Mouse (Mus musculus) heart, postnatal 14 days (tissue): ENCODE data around the gene Ckmt1. TPM values are rescaled to one million over a fixed set of nuclear protein-coding genes. Genes with fewer than 3 reads are reported as not detected.
A peak's percentile ranks its signal among the peaks of the same experiment; 100 is the strongest.
"Not testable (repeated sequence)": the region's sequence is repeated elsewhere in the genome, so short reads cannot be mapped to it uniquely, and the experiment has no call there.

Source experiments
- DNase-seq, 2 experiments: peaks; one replicate each; pipeline ENCODE4 v3.0.0; 2021 to 2022
- intact Hi-C: fragments of 180-260 bp; cut with DNase I; formaldehyde crosslinking; loops from one replicate; pipeline ENCODE4 v1.15.1; 2025
- long read RNA-seq, 2 experiments: library from polyadenylated mRNA; stranded (forward); transcript quantifications; one replicate each; pipeline ENCODE4 v2.0.0; 2021
- total RNA-seq, 2 experiments: library from RNA; stranded (reverse); gene quantifications; 2 replicates each; pipeline ENCODE4 v1.2.3; 2021

Ckmt1 gene
- 1 to 10 TPM; 1.3 to 1.6 TPM for total RNA-seq
- long read RNA-seq, experiment 1, partial matches to known transcripts: 0 of 2 reads
- long read RNA-seq, experiment 1, other reads (novel, unspliced or antisense): 0 of 2 reads
- long read RNA-seq, experiment 2, partial matches to known transcripts: 0 of 1 reads
- long read RNA-seq, experiment 2, other reads (novel, unspliced or antisense): 0 of 1 reads

DNA sequence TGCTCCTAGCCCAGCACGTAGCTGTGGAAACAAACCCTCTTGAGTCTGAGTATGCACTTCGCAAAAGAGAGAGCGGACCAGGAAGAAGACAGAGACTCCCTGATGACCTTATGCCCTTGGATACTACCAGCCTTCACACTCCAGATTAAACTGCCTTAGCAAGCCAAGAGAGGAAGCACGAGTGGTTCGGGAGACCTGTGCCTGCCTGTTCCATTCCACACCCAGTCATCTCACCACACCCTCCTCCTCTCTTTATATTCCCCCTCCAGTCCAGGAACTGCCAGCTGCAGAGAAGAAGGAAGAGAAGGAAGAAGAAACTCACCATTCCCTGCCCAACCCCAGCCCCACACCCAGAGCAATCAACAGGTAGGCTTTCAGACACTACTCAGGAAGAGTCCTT, at the start of gene Ckmt1:
TSS of gene Ckmt1 (plus strand) at position 221 of the 400 bp plus-strand sequence.
- DNase-seq: no peak
- intact Hi-C loops: no loop called here

DNA sequence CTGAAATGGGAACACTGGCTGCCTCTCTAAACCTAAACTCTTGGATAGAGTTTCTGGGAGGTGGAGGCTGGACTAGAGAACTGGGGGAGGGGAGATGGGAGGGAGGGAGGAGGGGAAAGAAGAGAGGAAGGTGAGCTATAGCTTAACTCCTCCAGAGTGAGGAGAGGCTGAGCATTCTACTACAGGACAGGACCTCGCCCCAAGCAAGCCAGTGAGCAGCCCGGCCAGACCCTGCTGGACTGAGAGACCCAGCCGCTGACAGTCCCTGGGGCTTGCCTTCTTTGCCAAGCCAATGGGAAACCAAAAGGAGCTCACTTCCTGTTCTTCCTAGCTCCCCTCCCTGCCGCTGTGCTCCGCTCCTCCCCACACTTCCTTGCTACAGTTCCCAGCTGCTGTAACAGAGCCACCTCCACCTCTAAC, 48.5 kb upstream of the Ckmt1 start:
- intact Hi-C loops: no loop called here
- DNase-seq: peak; percentile 55 to 63

DNA sequence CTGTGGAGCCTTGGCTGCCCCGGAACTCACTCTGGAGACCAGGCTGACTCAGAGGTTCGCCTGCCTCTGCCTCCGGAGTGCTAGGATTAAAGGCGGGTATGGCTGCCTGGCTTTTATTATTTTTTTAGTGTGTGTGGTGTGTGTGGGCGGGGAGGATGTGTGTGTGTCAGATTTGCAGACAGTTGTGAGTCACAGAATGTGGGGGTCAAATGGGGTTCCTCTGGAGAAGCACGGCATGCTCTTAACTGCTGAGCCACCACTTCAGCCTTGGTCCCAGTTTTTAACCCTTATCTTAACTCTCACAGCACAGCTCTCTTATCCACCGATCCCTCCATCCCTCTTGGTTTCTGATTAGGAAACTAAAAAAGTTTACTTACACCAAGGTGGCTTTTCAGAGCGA, 41.2 kb upstream of the Ckmt1 start:
- intact Hi-C loops: no loop called here
- no peak for DNase-seq

GRCm38 (mm10) chr2:121323041-121323440, 34.5 kb upstream of the Ckmt1 start:
- DNase-seq: no peak
- intact Hi-C loops: no loop called here

- intact Hi-C loops: no loop called here
Observed at GRCm38 (mm10) chr2:121323693-121324470, 33.6 kb upstream of the Ckmt1 start.

DNA sequence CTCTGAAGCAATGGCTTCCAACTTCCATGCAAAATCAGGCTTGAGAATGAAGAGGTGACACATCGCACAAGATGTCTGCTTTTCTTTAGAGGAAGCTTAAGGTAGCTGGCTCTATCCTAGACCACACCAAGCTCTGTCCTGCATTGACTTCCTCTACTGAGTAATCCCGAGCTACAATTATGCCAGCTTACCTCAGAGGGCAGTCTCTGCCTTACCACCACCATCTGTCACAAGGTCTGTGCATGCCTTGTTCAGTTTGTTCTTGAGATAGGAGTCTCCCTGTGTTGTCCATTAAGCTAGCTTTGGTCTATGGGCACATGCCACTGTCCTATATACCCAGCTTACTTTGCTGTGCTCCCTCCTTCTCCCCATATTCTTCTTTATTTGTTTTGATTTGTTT, 28.0 kb upstream of the Ckmt1 start:
- no peak for DNase-seq
- intact Hi-C loops: no loop called here

More at GRCm38 (mm10) chr2:121323693-121324470, 33.6 kb upstream of the Ckmt1 start:
- no peak for DNase-seq

- no peak for DNase-seq
- intact Hi-C loops: no loop called here
Observed at GRCm38 (mm10) chr2:121339057-121339456, 18.5 kb upstream of the Ckmt1 start.

- DNase-seq: peak in 1 of 2 experiments; percentile 9
- intact Hi-C loops: loop anchor here (5.0 kb wide), 1 partner anchor 81 kb away; the partner anchor contains the start of gene Trp53bp1
Observed at GRCm38 (mm10) chr2:121353156-121353555, 4.4 kb upstream of the Ckmt1 start.

DNA sequence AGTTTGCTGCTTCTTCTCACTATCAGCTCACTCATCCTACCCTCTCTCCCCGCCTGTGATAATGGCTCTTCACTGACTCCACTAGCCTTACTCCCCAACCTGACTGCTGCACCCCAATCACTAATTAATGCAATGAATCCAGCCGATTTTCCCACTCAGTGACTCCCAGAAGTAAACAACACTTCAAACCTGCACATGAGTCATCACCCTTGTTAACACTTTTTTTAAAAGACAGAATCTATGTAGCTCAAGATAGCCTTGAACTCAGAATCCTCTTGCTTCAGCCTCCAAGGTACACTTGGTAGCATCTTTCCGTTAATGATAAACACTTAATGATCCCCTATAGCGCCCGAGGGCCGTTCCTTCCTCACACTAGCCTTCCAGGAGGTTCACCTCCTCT, 3.1 kb upstream of the Ckmt1 start:
- DNase-seq: no peak

DNA sequence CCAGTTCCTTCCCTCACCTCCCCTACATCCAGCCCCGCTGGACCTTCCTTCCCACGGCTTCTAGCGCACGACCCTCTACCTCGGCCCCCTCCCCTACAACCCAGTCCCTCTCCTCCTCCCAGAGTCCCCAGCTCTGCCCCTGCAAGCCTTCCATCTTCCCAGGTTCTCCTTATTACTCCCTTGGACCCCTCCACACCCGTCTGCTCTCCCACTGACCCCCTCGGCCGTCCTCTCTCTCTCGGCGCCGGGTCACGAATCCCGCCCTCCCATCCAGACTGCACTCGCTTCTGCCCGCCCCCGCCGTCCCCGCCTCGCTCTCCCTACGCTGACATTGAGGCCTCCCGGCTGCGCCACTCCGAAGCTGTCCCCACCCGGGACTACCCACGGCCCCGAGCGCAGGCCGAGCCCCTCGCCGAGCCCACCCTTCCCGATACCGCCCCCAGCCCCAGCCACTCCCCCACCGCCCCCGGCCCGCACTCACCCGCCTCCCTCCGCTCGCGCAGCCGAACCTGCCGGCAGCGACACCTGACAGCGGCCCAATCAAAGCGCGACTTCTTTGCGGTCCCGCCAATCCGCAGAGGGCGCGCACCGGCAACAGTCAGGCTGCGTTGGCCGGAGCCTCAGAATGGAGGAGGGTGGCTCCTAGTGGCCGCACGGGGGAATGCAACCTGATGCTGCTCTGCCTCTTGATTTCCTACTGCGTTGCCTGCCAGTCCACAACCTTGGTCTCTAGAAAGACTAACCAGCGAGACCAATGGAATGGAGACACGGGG, 2.5 kb upstream of the Ckmt1 start, which contains the start of gene Ppip5k1:
TSS of gene Ppip5k1 (minus strand) at position 577 of the 773 bp plus-strand sequence.
- intact Hi-C loops: loop anchor here (5.0 kb wide), 1 partner anchor 83 kb away; the partner anchor contains the start of gene Trp53bp1

More for the DNA sequence above, 3.1 kb upstream of the Ckmt1 start:
- intact Hi-C loops: loop anchor here (5.0 kb wide), 1 partner anchor 82 kb away; the partner anchor contains the start of gene Trp53bp1

GRCm38 (mm10) chr2:121357961-121358360, 447 bp downstream of the Ckmt1 start:
- intact Hi-C loops: no loop called here
- no peak for DNase-seq

More for the DNA sequence above, 2.5 kb upstream of the Ckmt1 start, which contains the start of gene Ppip5k1:
- peak; percentile 95 to 97 for DNase-seq

GRCm38 (mm10) chr2:121358381-121358780, 867 bp downstream of the Ckmt1 start:
- intact Hi-C loops: no loop called here
- peak in 1 of 2 experiments; percentile 32 for DNase-seq

- intact Hi-C loops: no loop called here
- no peak for DNase-seq
Observed at GRCm38 (mm10) chr2:121359461-121359860, 1.9 kb downstream of the Ckmt1 start.

GRCm38 (mm10) chr2:121363656-121364055, 6.1 kb downstream of the Ckmt1 start:
- intact Hi-C loops: no loop called here
- DNase-seq: no peak

GRCm38 (mm10) chr2:121368831-121369230, 11.3 kb downstream of the Ckmt1 start:
- no peak for DNase-seq
- intact Hi-C loops: no loop called here

- intact Hi-C loops: no loop called here
Observed at GRCm38 (mm10) chr2:121370921-121371320, 13.4 kb downstream of the Ckmt1 start.

GRCm38 (mm10) chr2:121372266-121372665, 14.8 kb downstream of the Ckmt1 start:
- intact Hi-C loops: no loop called here
- no peak for DNase-seq

More at GRCm38 (mm10) chr2:121370921-121371320, 13.4 kb downstream of the Ckmt1 start:
- DNase-seq: no peak

DNA sequence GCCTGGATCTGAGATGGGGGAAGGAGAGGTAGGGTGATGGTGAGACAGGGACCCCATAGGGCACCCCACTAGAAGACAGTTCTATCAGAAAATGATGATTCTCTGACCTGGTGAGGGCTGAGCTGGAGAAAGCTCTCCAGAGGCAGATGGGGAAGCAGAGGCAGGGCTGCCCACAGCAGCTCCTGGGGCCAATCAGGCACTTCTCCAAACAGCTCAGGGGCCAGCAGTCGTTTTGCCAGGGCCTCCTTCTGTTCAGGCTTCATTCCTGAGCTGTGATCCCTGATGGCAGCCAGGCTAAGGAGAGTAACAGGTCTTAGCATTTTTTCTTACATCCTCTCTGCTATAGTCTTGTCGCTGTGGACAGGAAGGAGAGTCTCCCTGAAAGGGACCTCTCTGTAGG, 17.3 kb downstream of the Ckmt1 start:
- no peak for DNase-seq
- intact Hi-C loops: no loop called here

DNA sequence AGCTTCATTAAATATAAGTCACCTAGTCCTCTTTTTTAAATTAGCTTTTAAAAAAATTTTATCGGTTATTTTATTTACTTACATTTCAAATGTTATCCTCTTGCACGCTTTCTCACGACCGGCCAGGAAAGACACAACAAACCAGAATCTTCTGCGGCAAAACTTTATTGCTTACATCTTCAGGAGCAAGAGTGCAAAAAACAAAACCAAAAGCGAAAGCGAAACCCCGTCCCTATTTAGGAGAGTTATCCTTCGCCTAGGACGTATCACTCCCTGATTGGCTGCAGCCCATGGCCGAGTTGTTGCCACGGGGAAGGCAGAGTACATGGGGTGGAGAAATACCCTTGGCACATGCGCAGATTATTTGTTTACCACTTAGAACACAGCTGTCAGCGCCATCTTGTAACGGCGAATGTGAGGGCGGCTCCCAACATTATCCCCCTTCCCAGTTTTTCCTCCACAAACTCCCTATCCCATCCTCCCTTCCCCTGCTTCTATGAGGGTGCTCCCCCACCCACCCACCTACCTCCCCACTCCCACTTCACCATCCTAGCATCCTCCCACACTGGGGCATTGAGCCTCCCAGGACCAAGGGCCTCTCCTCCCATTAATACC, 29.6 kb downstream of the Ckmt1 start, which contains the start of gene Strc:
TSS of gene Strc (minus strand) at position 208 of the 615 bp plus-strand sequence.
- intact Hi-C loops, DNase-seq: not testable (repeated sequence)

GRCm38 (mm10) chr2:121396624-121397023, 39.1 kb downstream of the Ckmt1 start:
- intact Hi-C loops: no loop called here
- peak; percentile 77 to 85 for DNase-seq
